Mouse (Mus musculus) brown adipose tissue, adult 24 weeks (tissue): ENCODE results near the gene Kif17. TPM values are rescaled to one million over a fixed set of nuclear protein-coding genes. Genes with fewer than 3 reads are reported as not detected.

ENCODE experiments used
- H3K27ac ChIP-seq: fragments of 200-500 bp; replicated peaks from 2 replicates; pipeline ENCODE4 v1.5.1; 2012; ENCODE audit warnings: low read depth, mild to moderate bottlenecking, low read length
- H3K4me1 ChIP-seq: fragments of 200-500 bp; 2 replicates; pipeline ENCODE4 v1.6.1; 2012; ENCODE audit warnings: low read length, mixed read lengths; ENCODE audit not compliant: control insufficient read depth, insufficient read depth, insufficient read length
- H3K4me3 ChIP-seq: fragments of 200-500 bp; 2 replicates; pipeline ENCODE4 v1.5.1; 2012; ENCODE audit warnings: low read depth, mild to moderate bottlenecking, low read length, moderate library complexity; ENCODE audit not compliant: insufficient read depth
- polyA plus RNA-seq: library from polyadenylated mRNA; stranded (reverse); fragments of >200 nt; gene quantifications from 2 replicates; pipeline ENCODE4 v1.2.4, GENCODE M21; 2012; ENCODE audit not compliant: missing spikeins, insufficient read depth, insufficient read length

The Kif17 gene
- polyA plus RNA-seq, 1 experiment = not detected

DNA sequence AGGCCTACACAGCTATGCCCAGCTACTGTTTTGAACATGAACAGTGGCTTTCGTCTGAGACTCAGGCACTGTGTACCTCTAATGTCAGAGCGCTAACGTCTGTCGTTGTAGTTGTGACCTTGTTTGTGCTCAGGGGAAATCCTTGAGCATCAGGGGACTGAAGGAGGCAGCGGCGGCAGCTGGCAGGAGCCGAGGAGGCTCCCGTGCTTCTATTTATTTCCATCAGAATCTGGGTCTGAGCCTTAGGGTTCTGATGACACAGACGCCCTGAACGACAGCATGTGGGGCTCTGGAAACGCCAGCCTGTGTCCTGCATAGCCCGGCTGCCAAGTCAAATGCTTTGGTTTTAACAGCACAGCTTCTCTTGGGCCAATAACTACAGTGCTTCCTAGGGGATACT lies 84.8 kb downstream of the Kif17 start:
- no peaks in the 10 kb centered on the region for H3K4me1 ChIP-seq
- no peak overlapping the region for H3K27ac ChIP-seq
- no peak overlapping the region for H3K4me3 ChIP-seq

GRCm38 (mm10) chr4:138335648-138336047 lies 85.4 kb downstream of the Kif17 start:
- H3K4me3 ChIP-seq = no peak overlapping the region
- no peak overlapping the region for H3K27ac ChIP-seq
- no peaks in the 10 kb centered on the region for H3K4me1 ChIP-seq

DNA sequence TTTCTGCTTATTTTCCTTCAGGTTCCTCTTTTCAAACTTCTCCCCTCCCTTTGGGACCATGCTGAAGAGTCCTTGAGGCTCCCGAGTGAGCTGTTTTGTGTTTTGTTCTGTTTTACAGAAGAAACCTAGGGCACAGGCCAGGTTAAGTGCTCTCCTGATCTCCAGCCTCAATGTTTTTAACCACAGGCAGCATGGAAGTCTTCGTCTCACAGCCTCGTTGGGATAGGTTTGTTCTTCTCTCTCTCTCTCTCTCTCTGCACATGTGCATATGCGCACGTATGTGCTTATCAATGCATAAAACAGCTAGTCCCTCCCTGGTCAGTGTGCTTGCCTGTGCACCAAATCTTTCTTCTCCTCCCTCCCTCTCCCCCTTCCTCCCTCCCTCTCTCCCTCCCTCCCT lies 86.6 kb downstream of the Kif17 start:
- no peak overlapping the region for H3K27ac ChIP-seq
- no peak overlapping the region for H3K4me3 ChIP-seq
- H3K4me1 ChIP-seq = no peaks in the 10 kb centered on the region

DNA sequence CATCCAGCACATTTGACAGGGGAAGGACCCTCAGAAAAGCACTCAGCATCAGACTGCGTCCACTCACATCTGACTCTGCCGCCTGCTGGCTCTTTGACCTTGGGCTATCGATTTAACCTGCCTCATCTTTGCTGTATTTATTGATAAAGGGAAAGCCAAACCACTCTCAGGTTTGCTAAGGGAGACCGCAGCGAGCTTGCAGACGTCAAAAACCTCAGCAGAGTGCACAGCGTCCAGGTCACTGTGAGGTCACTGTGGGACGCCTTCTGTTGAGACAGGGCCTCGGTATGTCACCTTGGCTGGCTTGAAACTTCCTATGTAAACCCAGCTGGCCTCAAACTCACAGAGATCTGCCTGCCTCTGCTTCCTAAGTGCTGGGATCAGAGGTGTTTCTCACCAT lies 87.1 kb downstream of the Kif17 start:
- Histone ChIP-seq H3K4me3 (no peak overlapping the region), H3K4me1 (no peaks in the 10 kb centered on the region), H3K27ac (no peak overlapping the region)

- Histone ChIP-seq H3K27ac (no peak overlapping the region), H3K4me1 (peaks cover 10% of the 10 kb centered on the region; the same call in 1 of the 2 replicates), H3K4me3 (no peak overlapping the region)
Measured at GRCm38 (mm10) chr4:138339963-138340362, 89.7 kb downstream of the Kif17 start.

- Histone ChIP-seq H3K4me1 (peaks cover 12% of the 10 kb centered on the region; the same call in 1 of the 2 replicates), H3K27ac (no peak overlapping the region), H3K4me3 (no peak overlapping the region)
Measured at GRCm38 (mm10) chr4:138341393-138341792, 91.2 kb downstream of the Kif17 start.

DNA sequence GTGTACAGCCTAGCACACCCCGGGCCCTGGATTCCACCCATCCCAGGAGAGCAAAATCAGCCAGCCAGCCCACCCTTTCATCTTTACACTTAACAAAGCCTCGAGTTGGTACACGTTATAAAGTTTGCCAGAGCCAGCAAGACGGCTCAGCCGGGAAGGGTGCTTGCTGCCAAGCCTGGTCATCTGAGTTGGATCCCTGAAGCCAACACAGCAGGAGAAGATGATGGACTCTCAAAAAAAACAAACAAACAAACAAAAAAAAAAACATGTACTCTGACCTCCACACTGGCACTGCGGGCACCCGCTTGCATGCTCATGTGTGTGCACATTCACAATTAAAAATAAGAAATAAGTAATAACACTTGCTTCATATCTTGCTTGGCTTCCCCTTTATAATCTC lies 91.8 kb downstream of the Kif17 start:
- Histone ChIP-seq H3K27ac (no peak overlapping the region), H3K4me3 (no peak overlapping the region), H3K4me1 (peaks cover 12% of the 10 kb centered on the region; the same call in 1 of the 2 replicates)

GRCm38 (mm10) chr4:138342778-138343177 lies 92.5 kb downstream of the Kif17 start:
- H3K4me3 ChIP-seq = no peak overlapping the region
- H3K27ac ChIP-seq = no peak overlapping the region
- H3K4me1 ChIP-seq = peaks cover 12% of the 10 kb centered on the region; the same call in 1 of the 2 replicates

DNA sequence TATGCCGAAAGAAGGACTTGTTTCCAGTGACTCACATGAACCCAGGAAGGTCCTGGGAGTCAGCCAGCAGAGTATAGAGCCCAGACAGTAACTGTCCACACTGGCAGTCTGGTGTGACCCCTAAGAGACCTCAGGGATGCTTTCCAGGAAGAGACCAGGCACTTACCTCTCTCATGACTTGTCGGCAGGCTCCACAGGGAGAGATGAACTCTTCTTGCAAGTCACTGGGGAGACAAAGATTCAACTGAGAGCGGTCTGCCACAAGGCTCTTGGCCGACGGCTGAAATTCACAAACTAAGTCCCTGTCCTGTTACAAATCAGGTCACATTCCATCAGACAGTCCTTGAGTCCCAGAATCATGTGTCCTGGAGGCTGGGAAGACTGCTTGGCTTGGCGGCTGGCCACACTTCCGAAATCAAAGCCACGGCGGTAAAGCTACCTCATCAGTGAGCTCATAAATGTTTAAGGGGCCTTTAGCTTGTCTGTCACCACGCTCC lies 93.2 kb downstream of the Kif17 start:
- Histone ChIP-seq H3K4me3 (no peak overlapping the region), H3K4me1 (peaks cover 12% of the 10 kb centered on the region; the same call in 1 of the 2 replicates), H3K27ac (no peak overlapping the region)

- peak overlapping the region; percentile 81 for H3K27ac ChIP-seq
- peaks cover 12% of the 10 kb centered on the region; the same call in 1 of the 2 replicates for H3K4me1 ChIP-seq
- H3K4me3 ChIP-seq = no peak overlapping the region
Measured at GRCm38 (mm10) chr4:138344891-138345545, 94.8 kb downstream of the Kif17 start.

GRCm38 (mm10) chr4:138347280-138347679 lies 97.0 kb downstream of the Kif17 start:
- H3K4me1 ChIP-seq = peaks cover 12% of the 10 kb centered on the region; the same call in 1 of the 2 replicates
- H3K27ac ChIP-seq = no peak overlapping the region
- no peak overlapping the region for H3K4me3 ChIP-seq

DNA sequence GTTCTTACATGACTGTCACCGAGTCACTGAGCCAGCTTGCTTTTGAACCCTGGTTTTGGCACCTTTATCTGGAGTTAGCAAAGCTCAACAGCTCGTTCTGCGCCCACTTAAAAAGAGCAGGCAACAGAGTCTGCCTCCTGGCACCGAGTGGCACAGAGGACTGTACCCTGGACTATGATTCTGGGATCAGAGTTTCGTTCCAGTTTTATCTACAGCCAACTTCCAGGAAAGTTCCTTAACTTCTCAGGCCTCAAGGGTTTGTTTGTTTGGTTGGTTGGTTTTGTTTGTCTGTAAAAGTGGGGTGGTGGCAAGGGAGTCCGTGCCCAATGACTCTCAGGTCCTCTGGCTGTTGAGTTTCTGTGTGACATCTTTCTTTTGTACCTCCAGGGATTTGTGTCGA lies 98.5 kb downstream of the Kif17 start:
- no peak overlapping the region for H3K4me3 ChIP-seq
- H3K27ac ChIP-seq = no peak overlapping the region
- H3K4me1 ChIP-seq = peaks cover 5% of the 10 kb centered on the region; the same call in 1 of the 2 replicates

Other genes starting within 250 kb of the Kif17 start
- gene Hp1bp3, start 34.1 kb upstream of the Kif17 start, polyA plus RNA-seq = 65.0 and 71.4 TPM in 2 replicates
- gene Sh2d5, start within 50 bp of the Kif17 start, polyA plus RNA-seq = not detected in 2 replicates
- gene Ddost, start 54.3 kb downstream of the Kif17 start, polyA plus RNA-seq = 39.1 and 40.6 TPM in 2 replicates
- 208 and 227 TPM in 2 replicates for gene Pink1, start 75.9 kb downstream of the Kif17 start, polyA plus RNA-seq
- not detected in 2 replicates for gene Cda, start 117.6 kb downstream of the Kif17 start, polyA plus RNA-seq
- gene Fam43b, start 146.1 kb downstream of the Kif17 start, polyA plus RNA-seq = not detected in 2 replicates
- 29.9 and 31.2 TPM in 2 replicates for gene Mul1, start 184.2 kb downstream of the Kif17 start, polyA plus RNA-seq
- gene Camk2n1, start 203.9 kb downstream of the Kif17 start, polyA plus RNA-seq = 5.5 and 6.3 TPM in 2 replicates